Mouse (Mus musculus) kidney, adult 2 months (tissue): ENCODE measurements around the gene Zcchc7.

ENCODE experiments used
- CTCF ChIP-seq: fragments of 200-500 bp; conservative IDR thresholded peaks from 2 replicates; pipeline ENCODE4 v1.5.1; 2011; ENCODE audit warnings: low read depth, mild to moderate bottlenecking, control low read depth, low read length, moderate library complexity, mixed read lengths; ENCODE audit not compliant: insufficient read depth, insufficient read length
- POLR2A ChIP-seq: fragments of 200-500 bp; IDR thresholded peaks from one replicate; pipeline ENCODE4 v1.6.1; 2011; ENCODE audit warnings: low read depth, low read length, control low read depth

- TF ChIP-seq CTCF (no peak), POLR2A (no peak)
Measured at GRCm38 (mm10) chr4:44812855-44813254, 57.2 kb downstream of the Zcchc7 start.
